Mouse (Mus musculus): ENCODE measurements around the gene Egfl8.

GRCm38 (mm10) chr17:34651507-34652221 lies 35.9 kb upstream of the Egfl8 start:
- TF ChIP-seq CTCF (IDR thresholded peaks at IDR 0.05; ENCODE audit: extremely low read depth, insufficient read depth, insufficient read length, insufficient replicate concordance), result peak; percentile 56; the same call in 1 of the 2 replicates
- no peak for TF ChIP-seq POLR2A (IDR thresholded peaks at IDR 0.05; ENCODE audit: low read depth, low read length)

Data from spleen, adult 2 months (tissue).